Comparison of ENCODE assay signal across 18 mouse cellular contexts in genomic region chr13:57142441-57142840, GRCm38 (mm10).
DNase-seq lines count a peak whose midpoint lies in the region; ATAC-seq and TF ChIP-seq lines count a peak whose summit lies in the region.
"Had no signal": no experiment of that assay in that cellular context is flagged by ENCODE, and none has a peak within 500 bp of the region (broad histone marks: within the 10 kb centered on the region; RNA-seq: fewer than 3 reads in every experiment).

No protein-coding gene starts in this region.

- 21% methylated on average over 2 of the region's 2 CpGs for WGBS in hindbrain, embryonic 16.5 days
- 7% methylated on average over 2 of the region's 2 CpGs for WGBS in hindbrain, postnatal 0 days
- 27% methylated on average over 2 of the region's 2 CpGs for WGBS in limb, embryonic 10.5 days

- no peak overlapping the region for H3K4me2 ChIP-seq in hindbrain, embryonic 16.5 days (ENCODE audit: low read length)
- no peak overlapping the region for H3K4me2 ChIP-seq in hindbrain, postnatal 0 days (ENCODE audit: low read depth, low read length)
- H3K4me2 ChIP-seq: embryonic facial prominence, embryonic 13.5 days; forebrain, embryonic 13.5 days; heart, embryonic 13.5 days; hindbrain, embryonic 15.5 days had no signal

- no peak overlapping the region for H3K27ac ChIP-seq in hindbrain, embryonic 16.5 days (ENCODE audit: low read depth, low read length)
- no peak overlapping the region for H3K27ac ChIP-seq in hindbrain, postnatal 0 days
- 0 out of 2 replicates have a peak overlapping the region, but pooled peaks have one; percentile 27 for H3K27ac ChIP-seq in limb, embryonic 10.5 days
- H3K27ac ChIP-seq: embryonic facial prominence, embryonic 13.5 days; forebrain, embryonic 13.5 days; gastrocnemius, adult 2 months; heart, embryonic 13.5 days; hindbrain, embryonic 15.5 days had no signal

- H3K36me3 ChIP-seq in hindbrain, embryonic 16.5 days (ENCODE audit: control insufficient read depth, insufficient read depth, low read length) = no peaks in the 10 kb centered on the region
- H3K36me3 ChIP-seq in hindbrain, postnatal 0 days (ENCODE audit: insufficient read depth, low read length) = no peaks in the 10 kb centered on the region
- no peaks in the 10 kb centered on the region for H3K36me3 ChIP-seq in limb, embryonic 10.5 days
- H3K36me3 ChIP-seq: embryonic facial prominence, embryonic 13.5 days; heart, embryonic 13.5 days; hindbrain, embryonic 15.5 days had no signal

- no peak overlapping the region for H3K4me3 ChIP-seq in hindbrain, embryonic 16.5 days (ENCODE audit: low read length)
- H3K4me3 ChIP-seq in hindbrain, postnatal 0 days (ENCODE audit: low read length) = no peak overlapping the region
- no peak overlapping the region for H3K4me3 ChIP-seq in limb, embryonic 10.5 days
- H3K4me3 ChIP-seq: embryonic facial prominence, embryonic 13.5 days; forebrain, embryonic 13.5 days; gastrocnemius, adult 2 months; heart, embryonic 13.5 days; hindbrain, embryonic 15.5 days had no signal

- ATAC-seq in hindbrain, embryonic 16.5 days = 0 out of 2 replicates have a peak, but pooled peaks have one; percentile 24
- ATAC-seq in hindbrain, postnatal 0 days = no peak
- ATAC-seq: forebrain, embryonic 13.5 days had no signal

- TF ChIP-seq CTCF in hindbrain, postnatal 0 days (IDR thresholded peaks at IDR 0.05; ENCODE audit: low read depth) = no peak

- H3K9me3 ChIP-seq in hindbrain, embryonic 16.5 days (ENCODE audit: control insufficient read depth, low read length) = no peaks in the 10 kb centered on the region
- H3K9me3 ChIP-seq in hindbrain, postnatal 0 days (ENCODE audit: low read length) = no peaks in the 10 kb centered on the region
- no peaks in the 10 kb centered on the region for H3K9me3 ChIP-seq in limb, embryonic 10.5 days (replicated peaks)
- H3K9me3 ChIP-seq: embryonic facial prominence, embryonic 13.5 days; forebrain, embryonic 13.5 days; heart, embryonic 13.5 days; hindbrain, embryonic 15.5 days had no signal

- intact Hi-C loops in gastrocnemius, postnatal 14 days (cut with DNase I; ENCODE audit: low total_unique reads) = no loop called here

- DNase-seq in cerebellum, postnatal 25 days = peak; percentile 8 to 10
- no peak for DNase-seq in cerebellum, postnatal 36 days
- no peak for DNase-seq in hindbrain, postnatal 0 days (ENCODE audit: low spot score)
- DNase-seq in MN1 (ENCODE audit: low spot score) = peak; percentile 32
- no peak for DNase-seq in limb, embryonic 10.5 days (ENCODE audit: low spot score)
- no peak for DNase-seq in gastrocnemius, postnatal 14 days
- DNase-seq: adrenal gland, adult 8-10 months; gastrocnemius, postnatal 36 days; heart, adult 18-20 months; heart, postnatal 36 days; kidney, adult 11 months had no signal

- no peak overlapping the region for H3K9ac ChIP-seq in hindbrain, embryonic 16.5 days (ENCODE audit: low read depth, low read length)
- no peak overlapping the region for H3K9ac ChIP-seq in hindbrain, postnatal 0 days (replicated peaks; ENCODE audit: low read length)
- H3K9ac ChIP-seq: embryonic facial prominence, embryonic 13.5 days; forebrain, embryonic 13.5 days; heart, embryonic 13.5 days; hindbrain, embryonic 15.5 days had no signal

- peaks cover 12% of the 10 kb centered on the region; the same call in 1 of the 2 replicates for H3K4me1 ChIP-seq in hindbrain, embryonic 16.5 days (ENCODE audit: control insufficient read depth, insufficient read depth, low read depth, low read length)
- peaks cover 13% of the 10 kb centered on the region for H3K4me1 ChIP-seq in hindbrain, postnatal 0 days (ENCODE audit: insufficient read depth, low read length)
- peaks cover 34% of the 10 kb centered on the region for H3K4me1 ChIP-seq in limb, embryonic 10.5 days

- no peaks in the 10 kb centered on the region for H3K27me3 ChIP-seq in hindbrain, embryonic 16.5 days (replicated peaks; ENCODE audit: control insufficient read depth, insufficient read depth, low read length)
- H3K27me3 ChIP-seq in hindbrain, postnatal 0 days (ENCODE audit: insufficient read depth, low read length) = no peaks in the 10 kb centered on the region
- no peaks in the 10 kb centered on the region for H3K27me3 ChIP-seq in limb, embryonic 10.5 days (ENCODE audit: low read depth, poor library complexity, severe bottlenecking)
- H3K27me3 ChIP-seq: CH12.LX; embryonic facial prominence, embryonic 13.5 days; heart, embryonic 13.5 days; hindbrain, embryonic 15.5 days had no signal

Comparison
In these comparisons a context has a peak if more than half of its experiments do, and no peak if none do; other contexts are left out.
1. DNase-seq: peak in cerebellum, postnatal 25 days (2 of 2) and MN1 (single experiment); none in cerebellum, postnatal 36 days (0 of 2), hindbrain, postnatal 0 days (single experiment), limb, embryonic 10.5 days (single experiment) and gastrocnemius, postnatal 14 days (single experiment).